Comparison of ENCODE assay signal across 10 mouse cellular contexts in genomic region chr9:99163420-99164147, GRCm38 (mm10). TPM values are rescaled to one million over a fixed set of nuclear protein-coding genes. Genes with fewer than 3 reads are reported as not detected.
DNase-seq lines count a peak whose midpoint lies in the region; ATAC-seq lines count a peak whose summit lies in the region.
"Had no signal": no experiment of that assay in that cellular context is flagged by ENCODE, and none has a peak within 500 bp of the region (broad histone marks: within the 10 kb centered on the region; RNA-seq: fewer than 3 reads in every experiment).

No protein-coding gene starts in this region.

- peak; percentile 61 for ATAC-seq in forebrain, embryonic 13.5 days
- peak; percentile 70; the same call in 1 of the 2 replicates for ATAC-seq in limb, embryonic 12.5 days (ENCODE audit: insufficient number of reproducible peaks, insufficient read depth, low FRiP score, low TSS enrichment, low read depth)
- ATAC-seq in activated CD4-positive, CD25-positive, alpha-beta regulatory T cell, adult 4 months: no peak

- H3K4me3 ChIP-seq in forebrain, embryonic 13.5 days: no peak overlapping the region
- no peak overlapping the region for H3K4me3 ChIP-seq in limb, embryonic 12.5 days (replicated peaks)
- H3K4me3 ChIP-seq: lung, embryonic 15.5 days had no signal

- WGBS in forebrain, embryonic 13.5 days: 4% methylated on average over 15 of the region's 15 CpGs
- WGBS in limb, embryonic 12.5 days: 34% methylated on average over 15 of the region's 15 CpGs

- no peaks in the 10 kb centered on the region for H3K27me3 ChIP-seq in forebrain, embryonic 13.5 days
- H3K27me3 ChIP-seq in limb, embryonic 12.5 days: no peaks in the 10 kb centered on the region
- H3K27me3 ChIP-seq: lung, embryonic 15.5 days had no signal

- peaks cover 19% of the 10 kb centered on the region for H3K4me1 ChIP-seq in forebrain, embryonic 13.5 days
- peaks cover 7% of the 10 kb centered on the region for H3K4me1 ChIP-seq in limb, embryonic 12.5 days (replicated peaks)

- H3K4me2 ChIP-seq in forebrain, embryonic 13.5 days: peak overlapping the region; percentile 45
- peak overlapping the region; percentile 36 for H3K4me2 ChIP-seq in limb, embryonic 12.5 days
- H3K4me2 ChIP-seq: lung, embryonic 15.5 days had no signal

- no peak overlapping the region; the same call in 1 of the 2 replicates for H3K9ac ChIP-seq in forebrain, embryonic 13.5 days
- no peak overlapping the region for H3K9ac ChIP-seq in limb, embryonic 12.5 days (replicated peaks)
- H3K9ac ChIP-seq: lung, embryonic 15.5 days had no signal

- no peaks in the 10 kb centered on the region for H3K36me3 ChIP-seq in forebrain, embryonic 13.5 days (ENCODE audit: poor library complexity, severe bottlenecking)
- no peaks in the 10 kb centered on the region for H3K36me3 ChIP-seq in limb, embryonic 12.5 days
- H3K36me3 ChIP-seq: lung, embryonic 15.5 days had no signal

- H3K27ac ChIP-seq in forebrain, embryonic 13.5 days: peak overlapping the region; percentile 70
- H3K27ac ChIP-seq in limb, embryonic 12.5 days: peak overlapping the region; percentile 67
- H3K27ac ChIP-seq: lung, embryonic 15.5 days had no signal

- DNase-seq in right cerebral cortex, adult 2 months (ENCODE audit: low spot score in 2 of 2): peak; percentile 12 to 35
- no peak for DNase-seq in right cerebral cortex, postnatal 25 days
- DNase-seq in spleen, adult 12 weeks (ENCODE audit: low spot score): no peak
- no peak for DNase-seq in heart, adult 8-10 months (ENCODE audit: low spot score)
- DNase-seq in adrenal gland, adult (ENCODE audit: inconsistent age in 2 of 2, low spot score in 1 of 2): no peak
- DNase-seq: gastrocnemius, postnatal 25 days had no signal

- H3K9me3 ChIP-seq in forebrain, embryonic 13.5 days (replicated peaks): no peaks in the 10 kb centered on the region
- H3K9me3 ChIP-seq in limb, embryonic 12.5 days: no peaks in the 10 kb centered on the region
- H3K9me3 ChIP-seq: lung, embryonic 15.5 days had no signal

RNA-seq across cellular contexts. Expression of gene Pik3cb, which starts 23.2 kb away (rescaled TPM):
- polyA plus RNA-seq in forebrain, embryonic 13.5 days (2015; fragmentation: Nextera tagmentation; extraction: Ambion mirVana): 4.1 and 4.6 TPM in 2 replicates
- 1.3 and 1.4 TPM in 2 replicates for polyA plus RNA-seq in limb, embryonic 12.5 days (2016; fragmentation: Nextera tagmentation; extraction: Ambion mirVana)
- 10 to 100 TPM; 11.9 to 12.9 (median 12.3) TPM for total RNA-seq in heart, adult 8-10 months (2022)
- 1 to 10 TPM in 1 of 2 experiments, under 1 TPM in 1; 0.41 to 1.0 TPM for polyA plus RNA-seq in activated CD4-positive, CD25-positive, alpha-beta regulatory T cell, adult 4 months (2017; shearing (Covaris generic))

Comparison
In these comparisons a context has a peak if more than half of its experiments do, and no peak if none do; other contexts are left out.
1. DNase-seq: peak in right cerebral cortex, adult 2 months (2 of 2); none in right cerebral cortex, postnatal 25 days (single experiment), spleen, adult 12 weeks (single experiment), heart, adult 8-10 months (single experiment) and adrenal gland, adult (0 of 2).